Mouse (Mus musculus) ES-E14 (cell line): Measurements from ENCODE around the gene Myo1b. TPM values are rescaled to one million over a fixed set of nuclear protein-coding genes. Genes with fewer than 3 reads are reported as not detected.

ENCODE experiments used
- DNase-seq: peaks from one replicate; pipeline ENCODE4 v3.0.0-alpha.2; 2013; ENCODE audit warnings: low read depth, low spot score
- H3K27ac ChIP-seq: 2 replicates; pipeline ENCODE4 v1.5.1; 2012; ENCODE audit warnings: low read depth, mild to moderate bottlenecking, low read length, moderate library complexity, mixed read lengths; ENCODE audit not compliant: poor library complexity, insufficient read depth, severe bottlenecking
- H3K36me3 ChIP-seq: 2 replicates; pipeline ENCODE4 v1.6.1; 2012; ENCODE audit warnings: mild to moderate bottlenecking, low read length, moderate library complexity, mixed read lengths; ENCODE audit not compliant: control insufficient read depth, poor library complexity, insufficient read depth, severe bottlenecking
- H3K4me1 ChIP-seq, 2 experiments: fragments of 150-350 bp in 1 of 2; sonication (generic) in 1 of 2; 2 replicates each; pipeline ENCODE4 v1.6.1; 2012; ENCODE audit warnings: low read length in 2 of 2, mild to moderate bottlenecking in 1 of 2, mixed read lengths in 1 of 2; ENCODE audit not compliant: control insufficient read depth in 2 of 2, insufficient read depth in 2 of 2, poor library complexity in 1 of 2
- H3K4me3 ChIP-seq, 2 experiments: fragments of 150-350 bp in 1 of 2; sonication (generic) in 1 of 2; 2 replicates each; pipeline ENCODE4 v1.5.1; 2012; ENCODE audit warnings: low read length in 2 of 2, low read depth in 1 of 2, mild to moderate bottlenecking in 1 of 2, mixed read lengths in 1 of 2; ENCODE audit not compliant: insufficient read depth in 1 of 2, poor library complexity in 1 of 2, severe bottlenecking in 1 of 2
- H3K9ac ChIP-seq: 2 replicates; pipeline ENCODE4 v1.6.1; 2012; ENCODE audit warnings: low read depth, mild to moderate bottlenecking, low read length, mixed read lengths; ENCODE audit not compliant: poor library complexity, insufficient read depth, severe bottlenecking
- H3K9me3 ChIP-seq: fragments of 150-350 bp; sonication (generic); 2 replicates; pipeline ENCODE4 v1.6.1; 2012; ENCODE audit warnings: low read depth, mild to moderate bottlenecking, low read length; ENCODE audit not compliant: control insufficient read depth, insufficient read depth
- CHD2 ChIP-seq: IDR thresholded peaks from 2 replicates; pipeline ENCODE4 v1.6.1; 2014; ENCODE audit warnings: mild to moderate bottlenecking, low read depth, low read length, inconsistent platforms
- HCFC1 ChIP-seq: IDR thresholded peaks from 2 replicates; pipeline ENCODE4 v1.6.1; 2012; ENCODE audit warnings: low read length, inconsistent platforms, borderline replicate concordance; ENCODE audit not compliant: insufficient read depth
- MAFK ChIP-seq: IDR thresholded peaks from 2 replicates; pipeline ENCODE4 v1.6.1; 2014; ENCODE audit warnings: mild to moderate bottlenecking, low read depth, low read length, inconsistent platforms; ENCODE audit not compliant: insufficient read depth
- ZC3H11A ChIP-seq: IDR thresholded peaks from 2 replicates; pipeline ENCODE4 v1.6.1; 2012; ENCODE audit warnings: low read depth, mild to moderate bottlenecking, inconsistent platforms, low read length, borderline replicate concordance
- ZNF384 ChIP-seq: IDR thresholded peaks from 2 replicates; pipeline ENCODE4 v1.6.1; 2012; ENCODE audit warnings: low read depth, low read length, inconsistent platforms
- in situ Hi-C, 2 experiments: fragments of 600-800 bp; cut with MboI; formaldehyde crosslinking; loops; one replicate each; pipeline ENCODE4 v1.15.1; 2025; ENCODE audit warnings: low sequenced_read_pairs in 2 of 2, inconsistent platforms in 1 of 2; ENCODE audit not compliant: unreplicated experiment in 2 of 2
- total RNA-seq: library from RNA; depleted of rRNA; stranded (reverse); fragments of 300-350 nt; gene quantifications from 2 replicates; pipeline ENCODE4 v1.2.3, GENCODE M21; 2012

Gene Myo1b
- total RNA-seq, 1 experiment, result 26.0 TPM

DNA sequence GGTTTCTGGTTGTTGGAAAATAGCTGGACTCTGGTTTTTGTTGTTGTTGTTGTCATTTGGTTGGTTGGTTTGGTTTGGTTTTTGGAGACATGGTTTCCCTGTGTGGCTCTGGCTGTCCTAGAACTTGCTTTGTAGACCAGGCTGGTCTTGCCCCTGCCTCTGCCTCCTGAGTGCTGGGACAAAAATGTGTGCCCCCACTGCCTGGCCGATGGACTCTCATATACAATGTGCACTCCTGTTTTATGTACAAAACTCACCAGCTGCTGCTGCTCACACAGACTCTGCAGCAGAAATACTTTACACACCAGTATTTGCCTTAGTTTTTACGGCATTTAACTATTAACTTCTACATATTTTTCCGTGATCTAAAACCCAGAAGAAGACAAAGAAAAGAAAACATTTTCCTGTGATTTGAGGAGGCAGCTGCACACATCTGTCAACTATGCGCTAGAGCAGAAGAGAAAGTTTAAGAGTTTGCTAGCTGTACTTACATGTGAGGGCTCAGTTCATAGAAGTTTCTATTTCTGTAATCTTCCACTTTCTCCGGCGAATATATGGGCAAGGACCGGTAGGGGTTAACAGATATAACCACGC is 52.9 kb downstream of the Myo1b start:
- no peak for DNase-seq
- Histone ChIP-seq H3K9me3 (no peaks in the 10 kb centered on the region), H3K4me3 (no peak overlapping the region), H3K27ac (no peak overlapping the region), H3K36me3 (peaks cover 5% of the 10 kb centered on the region; the same call in 1 of the 2 replicates), H3K9ac (no peak overlapping the region), H3K4me1 (no peaks in the 10 kb centered on the region)
- in situ Hi-C loops, result no loop called here
- TF ChIP-seq ZC3H11A (no peak), HCFC1 (no peak), MAFK (no peak), CHD2 (no peak), ZNF384 (no peak)

DNA sequence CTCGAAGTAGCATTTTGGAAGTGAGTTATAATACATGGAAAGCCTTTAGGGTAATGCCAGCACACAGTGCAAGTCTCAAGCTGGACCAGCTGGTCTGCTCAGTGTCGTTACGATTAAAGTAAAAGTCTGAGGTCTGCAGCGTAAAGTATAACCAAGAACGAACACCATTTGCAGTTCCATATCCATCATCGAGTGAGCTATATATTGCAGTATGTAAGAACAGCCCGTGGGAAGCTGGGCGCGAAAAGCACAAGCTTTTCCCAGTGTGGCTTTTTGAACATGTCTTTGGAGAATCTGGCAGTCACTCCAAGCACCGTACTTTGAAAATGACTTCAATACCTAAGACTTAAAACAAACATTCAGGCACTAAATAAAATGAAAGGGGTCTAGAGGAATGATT is 55.0 kb downstream of the Myo1b start:
- Histone ChIP-seq H3K9me3 (no peaks in the 10 kb centered on the region), H3K36me3 (peaks cover 5% of the 10 kb centered on the region; the same call in 1 of the 2 replicates), H3K4me1 (no peaks in the 10 kb centered on the region), H3K9ac (no peak overlapping the region), H3K27ac (no peak overlapping the region), H3K4me3 (no peak overlapping the region)
- in situ Hi-C loops, result no loop called here
- TF ChIP-seq CHD2 (no peak), ZC3H11A (no peak), HCFC1 (no peak), ZNF384 (no peak), MAFK (no peak)
- DNase-seq, result no peak

DNA sequence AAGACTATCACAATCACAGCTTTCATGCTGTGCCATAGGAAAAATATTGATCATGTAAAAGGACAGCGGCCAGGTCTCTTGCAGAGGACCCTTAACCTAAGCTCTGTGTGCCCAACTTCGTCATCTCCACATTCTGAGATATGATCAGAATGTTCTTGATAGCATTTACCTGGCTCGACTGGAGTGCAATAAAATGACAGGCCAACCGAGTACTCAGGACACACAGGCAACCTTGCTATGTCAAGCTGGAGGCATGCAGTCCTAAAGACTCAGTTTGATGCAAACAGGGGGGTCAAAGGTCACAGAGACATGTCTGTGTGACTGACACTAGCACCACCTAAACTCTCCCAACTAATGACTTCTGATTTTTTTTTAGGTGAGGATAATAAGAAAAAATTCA is 58.9 kb downstream of the Myo1b start:
- in situ Hi-C loops, result no loop called here
- H3K4me3 ChIP-seq, result no peak overlapping the region
- no peak overlapping the region for H3K9ac ChIP-seq
- TF ChIP-seq MAFK (no peak), HCFC1 (no peak), CHD2 (no peak), ZNF384 (no peak), ZC3H11A (no peak)
- peaks cover 2% of the 10 kb centered on the region; the same call in 1 of the 2 replicates for H3K36me3 ChIP-seq
- H3K27ac ChIP-seq, result no peak overlapping the region
- H3K4me1 ChIP-seq, result no peaks in the 10 kb centered on the region
- DNase-seq, result no peak
- H3K9me3 ChIP-seq, result no peaks in the 10 kb centered on the region

DNA sequence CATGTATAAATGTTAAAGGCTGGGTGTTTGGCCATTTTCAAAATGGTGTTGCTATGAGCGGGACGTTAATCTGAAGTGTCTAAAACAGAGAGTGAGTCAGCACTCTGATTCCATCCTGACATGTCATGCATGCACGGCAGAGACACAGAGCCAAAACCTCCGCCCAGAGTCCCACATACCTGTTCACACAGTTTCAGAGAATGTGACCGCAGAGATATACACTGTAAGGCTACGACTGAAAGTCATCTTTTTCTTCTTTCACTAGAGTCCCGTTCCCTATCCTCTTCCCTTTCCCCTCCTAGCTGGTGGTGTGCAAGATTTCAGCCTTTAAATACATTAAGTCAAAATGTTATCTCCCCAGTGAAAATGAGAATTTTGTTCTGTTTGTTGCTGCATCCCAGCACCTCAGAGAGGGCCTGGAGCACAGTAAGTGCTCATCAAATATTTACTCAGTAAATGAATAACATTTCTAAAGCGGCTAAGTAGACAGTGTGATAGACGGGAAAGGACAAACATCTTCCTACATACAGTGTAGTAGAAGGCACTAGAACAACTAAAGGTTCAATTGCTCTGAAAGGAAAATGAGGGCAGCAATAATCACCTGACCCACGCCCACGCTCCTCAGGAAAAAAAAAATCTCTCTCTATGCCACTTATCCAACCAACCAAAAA is 59.5 kb downstream of the Myo1b start:
- in situ Hi-C loops, result no loop called here
- peaks cover 2% of the 10 kb centered on the region; the same call in 1 of the 2 replicates for H3K36me3 ChIP-seq

More for the DNA sequence above, 59.5 kb downstream of the Myo1b start:
- H3K27ac ChIP-seq, result no peak overlapping the region
- no peak overlapping the region for H3K9ac ChIP-seq
- H3K4me1 ChIP-seq, result no peaks in the 10 kb centered on the region
- no peak overlapping the region for H3K4me3 ChIP-seq
- no peak for TF ChIP-seq CHD2
- no peak for TF ChIP-seq ZC3H11A
- no peak for TF ChIP-seq MAFK
- TF ChIP-seq ZNF384, result no peak
- no peak for TF ChIP-seq HCFC1
- no peak for DNase-seq
- no peaks in the 10 kb centered on the region for H3K9me3 ChIP-seq
